Mouse (Mus musculus): ENCODE data around the gene Map3k13.

Map3k13 gene

GRCm38 (mm10) chr16:21916681-21917080 lies 122.5 kb downstream of the Map3k13 start:
- DNase-seq, result peak; percentile 50 to 62

GRCm38 (mm10) chr16:21928471-21928870 lies 134.3 kb downstream of the Map3k13 start:
- DNase-seq, result no peak

DNA sequence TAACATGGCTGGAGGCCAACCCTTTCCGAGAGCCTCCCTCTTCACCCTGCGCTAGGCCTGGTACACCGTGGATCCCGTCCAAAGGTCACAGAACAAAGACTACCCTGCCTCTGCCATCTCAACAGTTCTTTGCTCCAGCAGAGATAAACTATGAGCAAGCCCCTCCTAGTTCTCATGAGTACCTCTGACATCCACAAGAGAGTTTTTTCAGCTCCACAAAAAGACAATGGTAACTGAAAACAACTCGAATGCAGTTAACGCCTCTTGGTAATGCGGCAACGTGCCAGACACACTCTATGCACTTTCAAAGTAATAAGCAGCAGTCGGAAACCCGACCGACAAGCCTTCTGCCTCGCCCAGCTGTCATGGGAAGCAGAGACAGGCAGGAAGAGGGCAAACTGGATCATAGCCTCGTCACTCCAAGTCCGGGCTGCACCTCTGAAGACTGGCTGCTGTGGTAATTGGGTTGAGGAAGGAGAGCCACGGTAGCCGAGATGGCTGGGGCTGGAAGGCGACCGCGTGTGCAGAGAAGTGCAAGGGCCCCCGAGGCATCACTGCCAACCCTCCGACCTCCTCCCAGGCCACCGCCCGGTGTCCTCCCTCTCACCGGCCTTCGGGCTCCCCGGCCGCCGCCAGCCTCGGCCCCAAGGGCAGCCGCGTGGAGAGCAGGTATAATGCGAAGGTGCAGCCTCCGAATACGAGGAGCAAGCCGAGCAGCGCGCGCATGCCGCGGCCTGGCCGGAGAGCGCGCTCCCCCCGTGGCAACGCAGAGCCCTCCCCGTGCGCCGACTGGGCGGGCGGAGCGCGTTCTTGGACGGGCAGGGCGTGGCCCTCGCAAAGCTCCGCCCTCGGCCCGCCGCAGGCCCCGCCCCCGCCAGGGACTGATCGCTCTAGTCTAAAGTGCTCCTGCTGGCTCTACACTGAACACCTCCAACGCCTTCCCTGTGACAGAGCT lies 152.9 kb downstream of the Map3k13 start, which contains the start of gene Tmem41a:
Tmem41a (minus strand) TSS at position 792 of the 955 bp plus-strand sequence.
- DNase-seq, result peak; percentile 93 to 97

DNA sequence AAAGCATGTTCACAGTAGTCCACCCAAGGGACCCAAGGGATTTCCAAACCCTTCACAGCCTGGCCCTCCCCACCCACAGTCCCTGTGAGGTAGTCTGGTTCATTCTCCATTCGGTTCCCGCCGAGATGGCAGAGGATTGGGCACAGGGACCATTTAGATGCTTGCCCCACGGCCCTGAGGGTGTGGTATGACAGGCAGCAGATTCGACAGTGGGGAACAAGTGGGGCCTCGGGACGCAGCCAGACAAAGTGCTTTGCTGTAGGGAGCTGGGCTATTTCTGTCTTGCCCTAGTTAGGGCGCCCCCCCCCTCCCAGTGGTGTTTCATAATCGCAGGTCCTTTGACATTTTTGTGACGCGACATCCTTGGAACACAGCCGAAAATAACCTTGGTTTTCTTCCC lies 161.4 kb downstream of the Map3k13 start:
- DNase-seq, result no peak

GRCm38 (mm10) chr16:21965576-21965975 lies 171.4 kb downstream of the Map3k13 start:
- DNase-seq, result no peak

- no peak for DNase-seq
These were observed 175.7 kb downstream of the Map3k13 start for GRCm38 (mm10) chr16:21969874-21970273.

- DNase-seq, result no peak
These were observed 176.4 kb downstream of the Map3k13 start for GRCm38 (mm10) chr16:21970536-21970935.

DNA sequence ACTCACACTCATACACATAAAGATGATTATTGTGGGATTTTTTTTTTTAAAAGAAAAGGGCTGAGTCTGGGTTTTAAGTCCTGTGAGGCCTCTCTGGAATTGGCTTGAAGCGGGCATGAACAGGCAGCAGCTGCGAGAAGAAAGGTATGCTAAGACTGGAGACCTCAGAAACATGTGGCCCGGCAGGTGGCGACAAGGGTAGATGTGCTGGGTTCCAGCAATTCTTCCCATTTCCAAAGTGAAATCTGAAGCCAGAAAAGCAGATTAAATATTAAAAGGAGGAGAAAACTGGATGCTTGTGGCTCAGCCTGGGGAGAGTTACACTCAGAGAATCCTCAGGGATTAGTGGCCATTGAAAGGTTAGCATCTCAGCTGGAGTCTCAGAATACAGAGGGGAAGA lies 177.3 kb downstream of the Map3k13 start:
- DNase-seq, result no peak

- DNase-seq, result peak; percentile 8 to 10
These were observed 182.1 kb downstream of the Map3k13 start for GRCm38 (mm10) chr16:21976203-21976602.

- DNase-seq, result no peak
These were observed 183.2 kb downstream of the Map3k13 start for GRCm38 (mm10) chr16:21977347-21977746.

Data from cerebellum, postnatal 25 days (tissue).